Mouse (Mus musculus) testis, adult 2 months (tissue): ENCODE results near the gene Tango2.

Experiments used
- CTCF ChIP-seq: fragments of 200-500 bp; IDR thresholded peaks from 2 replicates; pipeline ENCODE4 v1.5.1; 2012; ENCODE audit warnings: low read depth, mild to moderate bottlenecking, inconsistent platforms, low read length, moderate library complexity; ENCODE audit not compliant: control insufficient read depth, insufficient read depth, insufficient replicate concordance
- POLR2A ChIP-seq: fragments of 200-500 bp; IDR thresholded peaks from 2 replicates; pipeline ENCODE4 v1.6.1; 2012; ENCODE audit warnings: low read depth, mild to moderate bottlenecking, inconsistent platforms, low read length, moderate library complexity; ENCODE audit not compliant: control insufficient read depth

- TF ChIP-seq POLR2A: no peak
- TF ChIP-seq CTCF: no peak
Measured at GRCm38 (mm10) chr16:18386451-18386850, 38.5 kb upstream of the Tango2 start.
